Mouse (Mus musculus) activated CD4-positive, CD25-positive, alpha-beta regulatory T cell, adult 4 months (primary cell): ENCODE measurements at regions not wholly inside any gene's neighbourhood (a gene's known extent, or its start where the extent isn't known, plus 50 kb on each side); places are given as distances from the start of the nearest gene placed in this dataset.

Source experiments
- ATAC-seq: one replicate; pipeline ENCODE4 v1.8.0; 2017

- peak; percentile 43 for ATAC-seq
Observed at GRCm38 (mm10) chr7:72362690-72363089, 56.3 kb upstream of the Mctp2 start.

- no peak for ATAC-seq
Observed at GRCm38 (mm10) chr7:72391323-72391722, 84.9 kb upstream of the Mctp2 start.

GRCm38 (mm10) chr7:72400056-72400455 lies 93.6 kb upstream of the Mctp2 start:
- no peak for ATAC-seq

- no peak for ATAC-seq
Observed at GRCm38 (mm10) chr7:72406131-72406530, 99.7 kb upstream of the Mctp2 start.

- no peak for ATAC-seq
Observed at GRCm38 (mm10) chr7:72408409-72408986, 102.1 kb upstream of the Mctp2 start.

GRCm38 (mm10) chr7:72438552-72438951 lies 132.1 kb upstream of the Mctp2 start:
- no peak for ATAC-seq

GRCm38 (mm10) chr7:72442001-72442400 lies 135.6 kb upstream of the Mctp2 start:
- no peak for ATAC-seq

GRCm38 (mm10) chr7:72444016-72444415 lies 137.6 kb upstream of the Mctp2 start:
- no peak for ATAC-seq

GRCm38 (mm10) chr7:72444792-72445191 lies 138.4 kb upstream of the Mctp2 start:
- no peak for ATAC-seq

- ATAC-seq, result no peak
Observed at GRCm38 (mm10) chr7:72446911-72447310, 140.5 kb upstream of the Mctp2 start.

GRCm38 (mm10) chr7:72462978-72463377 lies 156.6 kb upstream of the Mctp2 start:
- no peak for ATAC-seq

- no peak for ATAC-seq
Observed at GRCm38 (mm10) chr7:72464658-72465057, 158.2 kb upstream of the Mctp2 start.

GRCm38 (mm10) chr7:72469691-72470090 lies 163.3 kb upstream of the Mctp2 start:
- ATAC-seq, result no peak

GRCm38 (mm10) chr7:72474751-72475150 lies 168.3 kb upstream of the Mctp2 start:
- no peak for ATAC-seq

GRCm38 (mm10) chr7:72478936-72479335 lies 172.5 kb upstream of the Mctp2 start:
- no peak for ATAC-seq

- no peak for ATAC-seq
Observed at GRCm38 (mm10) chr7:72481275-72481674, 174.9 kb upstream of the Mctp2 start.

- ATAC-seq, result no peak
Observed at GRCm38 (mm10) chr7:72490161-72490560, 183.8 kb upstream of the Mctp2 start.

GRCm38 (mm10) chr7:72493292-72493691 lies 186.9 kb upstream of the Mctp2 start:
- no peak for ATAC-seq

GRCm38 (mm10) chr7:72496933-72497631 lies 190.7 kb upstream of the Mctp2 start:
- no peak for ATAC-seq

GRCm38 (mm10) chr7:72498562-72499230 lies 192.3 kb upstream of the Mctp2 start:
- ATAC-seq, result no peak

GRCm38 (mm10) chr7:72499788-72500187 lies 193.4 kb upstream of the Mctp2 start:
- no peak for ATAC-seq

GRCm38 (mm10) chr7:72500190-72500589 lies 193.8 kb upstream of the Mctp2 start:
- ATAC-seq, result no peak

- ATAC-seq, result no peak
Observed at GRCm38 (mm10) chr7:72500996-72501395, 194.6 kb upstream of the Mctp2 start.

- no peak for ATAC-seq
Observed at GRCm38 (mm10) chr7:72501431-72501830, 195.0 kb upstream of the Mctp2 start.
